Mouse (Mus musculus) left cerebral cortex, adult 11 months (tissue): ENCODE data around the gene Odf4.

Experiments
- DNase-seq: peaks from one replicate; pipeline ENCODE4 v3.0.0; 2022; ENCODE audit warnings: low spot score

Gene Odf4

DNA sequence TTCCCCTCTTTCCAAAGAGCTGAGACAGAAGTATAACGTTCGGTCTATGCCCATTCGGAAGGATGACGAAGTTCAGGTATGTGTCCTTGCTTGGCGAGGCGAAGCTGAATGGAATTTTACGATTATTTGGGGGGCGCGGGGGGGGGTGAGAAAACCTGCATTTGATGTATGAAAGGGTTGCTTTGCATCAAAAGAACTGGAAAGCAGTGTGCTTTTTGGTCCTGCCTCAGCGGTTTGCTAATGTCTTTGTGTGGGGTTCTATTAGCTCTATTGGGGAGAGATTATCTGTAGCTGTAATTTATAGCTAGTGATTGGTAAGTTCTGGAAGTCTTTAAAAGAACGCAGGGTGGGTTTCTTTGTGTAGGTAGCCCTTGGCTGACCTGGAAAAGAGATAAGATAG is 24.5 kb downstream of the Odf4 start:
- DNase-seq, result no peak

DNA sequence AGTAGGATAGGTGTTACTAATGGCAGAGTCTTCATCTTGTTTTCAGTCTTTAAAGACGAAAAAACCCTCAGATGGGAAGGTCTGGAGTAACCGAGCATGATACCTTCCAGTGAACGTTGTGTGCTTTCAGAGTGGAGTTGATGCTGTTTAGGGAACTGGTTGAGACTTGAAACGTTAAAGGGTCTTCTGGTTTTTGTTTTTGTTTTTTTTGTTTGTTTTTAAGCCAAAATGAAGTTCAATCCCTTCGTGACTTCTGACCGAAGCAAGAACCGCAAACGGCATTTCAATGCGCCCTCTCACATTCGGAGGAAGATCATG is 24.9 kb downstream of the Odf4 start:
- no peak for DNase-seq

GRCm38 (mm10) chr11:68901351-68902046 is 25.4 kb downstream of the Odf4 start, which contains the start of gene Rpl26:
Rpl26 (plus strand) TSS chr11:68901583.
- peak; percentile 97 for DNase-seq

DNA sequence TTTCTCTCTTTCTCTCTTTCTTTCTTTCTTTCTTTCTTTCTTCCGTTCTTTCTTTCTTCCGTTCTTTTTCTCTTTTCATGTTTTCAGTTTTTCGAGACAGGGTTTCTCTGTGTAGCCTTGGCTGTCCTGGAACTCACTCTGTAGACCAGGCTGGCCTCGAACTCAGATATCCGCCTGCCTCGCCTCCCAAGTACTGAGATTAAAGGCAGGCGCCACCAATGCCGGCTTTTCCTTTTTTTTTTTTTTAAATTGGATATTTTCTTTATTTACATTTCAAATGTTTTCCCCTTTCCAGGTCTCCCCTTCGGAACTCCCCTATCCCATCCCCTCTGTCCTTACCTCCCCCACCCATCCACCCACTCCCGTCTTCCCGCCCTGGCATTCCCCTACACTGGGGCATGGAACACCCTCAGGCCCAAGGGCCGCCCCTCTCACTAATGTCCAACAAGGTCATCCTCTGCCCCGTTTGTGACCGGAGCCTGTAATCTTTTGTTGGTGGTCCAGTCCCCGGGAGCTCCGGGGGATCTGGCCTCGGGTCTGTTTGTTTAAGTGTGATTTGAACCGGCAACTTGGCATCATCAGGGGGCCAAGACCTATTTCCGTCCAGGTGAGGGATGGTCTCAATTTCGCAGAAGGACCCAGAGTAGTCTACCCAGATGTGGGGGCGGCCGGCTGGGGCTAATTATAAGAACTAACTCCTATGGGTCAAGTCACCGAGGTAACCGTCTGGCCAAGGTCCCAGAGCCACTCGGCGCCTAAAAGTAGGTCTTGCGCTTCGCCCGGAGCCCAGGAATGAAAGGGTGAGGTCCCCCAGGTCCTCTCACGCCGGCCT is 26.1 kb downstream of the Odf4 start:
- no peak for DNase-seq

DNA sequence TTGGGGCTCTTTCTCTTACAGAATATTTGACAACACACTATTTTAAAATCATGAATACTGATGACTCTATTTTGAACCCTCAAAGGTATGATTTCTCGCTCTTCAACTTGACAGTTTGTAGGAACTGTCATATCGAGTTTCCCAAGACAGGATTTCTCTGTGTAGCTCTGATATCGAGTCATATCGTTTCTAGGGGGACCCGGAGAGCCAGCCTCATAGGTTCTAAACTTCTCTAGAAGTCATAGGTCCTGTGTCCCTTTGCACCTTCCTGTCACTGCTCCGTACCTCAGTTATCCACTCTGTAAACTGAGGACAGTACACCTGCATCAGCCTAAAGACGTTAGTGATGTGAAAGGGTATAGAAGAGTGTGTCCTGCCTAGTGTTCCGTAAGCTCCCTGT is 27.1 kb downstream of the Odf4 start:
- DNase-seq, result no peak

DNA sequence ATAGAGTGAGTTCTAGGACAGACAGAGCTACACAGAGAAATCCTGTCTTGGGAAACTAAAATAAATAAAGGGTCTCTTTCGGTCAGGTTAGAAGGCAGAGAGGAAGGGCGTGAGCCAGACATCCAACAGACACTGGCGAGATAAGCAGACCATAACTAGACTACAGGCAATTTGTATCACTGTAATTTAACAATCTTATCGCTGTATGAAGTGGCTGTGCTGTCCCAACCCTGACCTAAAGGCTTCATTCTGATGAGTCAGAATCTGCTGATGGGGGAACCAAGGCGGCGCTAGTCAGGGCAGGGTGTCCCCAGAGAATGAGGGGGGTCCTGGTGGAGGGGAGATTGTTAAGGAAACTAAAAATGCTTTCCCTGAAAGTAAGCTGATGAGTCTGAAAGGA is 28.1 kb downstream of the Odf4 start:
- no peak for DNase-seq

- DNase-seq, result no peak
These were observed 29.0 kb downstream of the Odf4 start for GRCm38 (mm10) chr11:68897838-68898237.

DNA sequence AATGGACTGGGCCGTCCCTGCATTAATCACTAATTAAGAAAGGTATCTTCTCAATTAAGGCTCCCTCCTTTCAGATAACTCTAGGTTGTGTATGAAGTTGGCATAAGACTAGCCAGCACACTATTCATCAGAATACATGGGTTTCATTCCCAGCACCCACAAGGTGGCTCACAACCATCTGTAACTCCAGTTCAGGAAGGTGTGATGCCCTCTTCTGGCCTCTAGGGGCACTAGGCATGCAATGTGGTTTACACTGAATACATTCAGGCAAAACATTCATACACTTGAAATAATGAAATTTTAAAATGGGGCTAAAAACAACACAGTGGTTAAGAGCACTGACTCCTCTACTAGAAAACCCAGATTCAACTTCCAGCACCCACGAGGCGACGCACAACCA is 29.8 kb downstream of the Odf4 start:
- no peak for DNase-seq

DNA sequence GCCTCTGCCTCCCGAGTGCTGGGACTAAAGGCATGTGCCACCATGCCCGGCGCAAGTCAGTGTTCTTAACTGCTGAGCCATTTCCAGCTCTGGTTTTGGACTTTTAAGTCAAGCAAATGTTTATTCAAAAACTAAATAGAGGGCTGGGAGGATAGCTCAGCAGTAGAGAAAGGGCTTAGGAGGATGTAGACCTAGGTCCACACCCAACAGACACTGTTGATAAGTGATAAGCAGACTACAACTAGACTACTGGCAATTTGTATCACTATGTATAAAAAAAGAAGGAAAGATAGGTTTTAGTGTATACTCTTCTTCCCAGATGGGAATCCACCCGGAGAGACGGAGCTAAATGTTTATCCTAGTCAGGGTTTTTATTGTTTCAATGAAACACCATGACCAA is 30.6 kb downstream of the Odf4 start:
- DNase-seq, result no peak

GRCm38 (mm10) chr11:68893911-68894464 is 32.9 kb downstream of the Odf4 start:
- no peak for DNase-seq

DNA sequence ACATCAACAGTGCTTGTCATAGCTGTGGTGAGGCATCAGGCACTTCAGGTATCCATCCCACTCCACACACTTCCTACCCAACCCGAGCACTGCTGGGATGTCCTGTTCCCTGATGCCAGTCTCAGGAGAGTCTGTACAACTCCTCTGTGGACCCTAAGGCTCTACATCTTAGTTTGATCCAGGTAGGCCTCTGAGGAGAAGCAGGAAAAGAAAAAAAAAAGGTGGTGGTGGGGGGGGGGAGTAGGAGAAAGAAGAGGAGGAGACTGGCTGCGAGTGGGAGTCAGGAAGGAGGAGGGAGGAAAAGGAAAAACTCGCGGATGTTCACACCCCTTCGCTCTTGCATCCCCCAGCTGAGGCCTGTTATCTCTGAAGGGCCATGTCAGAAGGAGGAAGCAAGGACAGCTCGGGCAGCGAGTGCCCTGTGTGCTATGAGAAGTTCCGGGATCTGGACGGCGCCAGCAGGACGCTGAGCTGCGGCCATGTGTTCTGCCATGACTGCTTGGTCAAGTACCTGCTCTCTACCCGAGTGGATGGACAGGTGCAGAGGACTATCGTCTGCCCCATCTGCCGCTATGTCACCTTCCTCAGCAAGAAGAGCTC is 34.5 kb downstream of the Odf4 start:
- DNase-seq, result no peak

DNA sequence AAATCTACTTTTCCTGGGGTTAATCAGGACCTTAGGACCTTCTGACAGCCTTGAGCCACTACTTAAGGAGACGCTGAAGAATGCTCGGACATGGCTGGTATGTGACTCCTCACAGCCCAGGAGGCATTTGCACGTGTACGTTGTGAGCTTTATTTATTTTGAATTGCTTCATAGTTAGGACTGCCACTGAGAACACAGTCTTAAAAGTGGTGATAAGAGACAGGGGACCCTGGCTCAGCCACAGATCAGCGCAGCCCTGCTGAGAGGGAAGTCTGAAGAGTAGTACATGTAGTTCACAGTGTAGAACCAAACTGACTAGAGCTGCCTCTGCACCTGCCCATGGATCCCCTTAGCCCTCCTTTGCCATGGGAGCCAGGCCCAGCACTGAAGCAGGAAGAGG is 35.1 kb downstream of the Odf4 start:
- no peak for DNase-seq

- no peak for DNase-seq
These were observed 36.3 kb downstream of the Odf4 start for GRCm38 (mm10) chr11:68890625-68891024.

GRCm38 (mm10) chr11:68888653-68889052 is 38.2 kb downstream of the Odf4 start:
- no peak for DNase-seq

DNA sequence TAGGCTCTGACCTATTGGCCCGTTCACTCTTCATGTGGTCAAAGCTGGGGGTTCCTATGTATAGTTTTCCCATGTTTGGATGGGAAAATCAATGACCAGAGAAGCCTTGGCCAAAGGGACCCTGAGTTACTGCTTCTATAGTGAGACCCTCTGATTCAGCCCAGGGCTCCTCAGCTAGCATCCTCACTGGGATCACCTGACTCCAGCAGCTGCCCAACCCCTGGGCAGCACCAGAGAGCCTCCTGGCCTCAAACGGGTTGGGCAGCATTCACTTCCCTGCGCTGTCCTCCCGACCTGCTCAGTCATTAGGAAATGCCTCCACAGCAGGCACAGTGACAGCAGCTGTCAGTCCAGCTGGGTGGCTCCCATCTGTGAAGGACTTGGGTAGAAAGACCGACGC is 38.6 kb downstream of the Odf4 start, which contains the start of gene Rnf222:
Rnf222 (plus strand) TSS at position 301 of the 400 bp plus-strand sequence.
- no peak for DNase-seq

DNA sequence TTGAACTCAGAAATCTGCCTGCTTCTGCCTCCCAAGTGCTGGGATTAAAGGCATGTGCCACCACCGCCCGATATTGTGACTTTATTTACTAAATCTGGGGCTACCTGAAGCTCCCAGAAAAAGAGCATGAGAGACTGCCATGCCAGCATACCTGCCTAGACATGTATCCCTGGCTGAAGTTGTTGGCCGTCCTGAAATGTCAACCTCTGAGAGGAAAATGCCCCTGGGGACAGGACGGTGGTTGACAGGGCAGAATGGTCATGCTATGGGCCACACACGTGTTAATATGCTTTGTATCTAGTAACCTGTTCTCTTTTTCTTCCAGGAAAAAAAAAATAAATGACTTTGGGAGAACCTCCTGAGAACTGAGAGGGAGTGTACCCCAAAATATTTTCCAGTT is 40.8 kb downstream of the Odf4 start:
- DNase-seq, result no peak

DNA sequence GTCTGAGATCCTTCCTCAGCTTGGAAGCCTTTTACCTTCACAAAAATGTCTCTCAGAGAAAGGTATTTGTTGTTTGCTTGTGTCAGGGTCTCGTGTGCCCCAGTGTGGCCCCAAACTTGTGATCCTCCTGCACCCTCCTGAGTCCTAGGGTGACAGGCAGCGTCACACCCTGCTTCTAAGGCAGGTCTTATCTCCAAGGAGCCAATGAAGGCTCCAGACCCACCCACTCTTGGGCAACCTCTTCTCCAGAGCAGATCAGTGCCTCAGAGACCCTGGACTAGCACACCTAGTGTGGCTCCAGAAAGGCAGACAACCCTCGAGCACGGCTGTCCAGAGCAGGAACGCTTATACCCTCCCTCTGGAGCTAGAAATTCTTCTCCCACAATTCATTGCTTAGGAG is 42.5 kb downstream of the Odf4 start:
- DNase-seq, result no peak

DNA sequence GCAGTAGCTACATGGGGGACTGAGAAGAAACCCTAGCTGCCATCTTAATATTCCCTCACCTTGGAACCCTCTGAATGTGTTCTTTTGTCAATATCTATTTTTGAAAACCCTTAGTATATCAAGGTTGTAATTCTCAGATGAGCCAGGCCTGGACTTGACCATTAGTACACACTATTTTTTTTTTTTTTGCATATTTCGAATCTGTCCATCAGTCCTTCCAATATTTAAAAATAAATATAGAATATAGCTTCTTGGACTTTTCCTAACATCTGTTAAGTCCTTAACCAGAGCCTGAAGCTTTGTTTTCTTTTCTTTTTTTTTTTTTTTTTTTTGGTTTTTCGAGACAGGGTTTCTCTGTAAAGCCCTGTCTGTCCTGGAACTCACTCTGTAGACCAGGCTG is 43.0 kb downstream of the Odf4 start:
- no peak for DNase-seq

DNA sequence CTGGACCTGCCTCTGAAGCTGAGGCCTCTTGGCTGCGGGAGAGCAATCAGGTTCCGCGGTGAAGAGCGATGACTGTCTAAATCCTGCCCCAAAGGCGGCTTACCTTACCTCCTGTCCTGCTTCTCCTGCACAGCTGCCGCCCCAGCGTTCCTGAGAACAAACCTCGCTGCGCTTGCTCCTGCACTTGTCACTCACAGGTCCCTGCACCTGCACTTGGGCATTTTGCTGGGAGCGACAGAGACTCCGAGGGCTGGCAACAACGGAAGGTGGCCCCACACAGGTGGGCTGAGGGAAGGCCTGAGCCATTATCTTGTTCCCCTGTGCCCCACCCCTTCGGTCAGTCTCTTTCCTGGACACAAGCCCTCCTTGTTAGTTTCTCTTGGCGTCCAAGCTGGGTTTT is 44.8 kb downstream of the Odf4 start:
- no peak for DNase-seq

DNA sequence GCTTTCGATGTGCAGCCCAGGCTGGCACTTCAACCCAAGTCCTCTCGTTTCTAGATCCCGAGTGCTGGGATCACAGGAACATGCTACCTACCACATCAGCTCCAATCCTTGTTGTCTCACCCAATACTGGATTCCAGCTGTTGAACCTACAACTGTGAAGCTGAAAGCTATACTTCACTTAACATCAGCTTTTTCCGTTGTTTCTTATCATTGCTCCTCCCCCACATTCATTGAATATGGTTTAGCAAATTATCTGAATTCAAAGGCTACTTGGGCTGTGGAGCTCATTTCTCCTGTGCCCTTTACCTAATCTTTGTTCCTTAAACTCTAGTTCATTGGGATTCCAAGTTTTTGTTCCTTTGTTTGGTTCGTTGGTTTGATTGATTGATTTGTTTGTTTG is 48.1 kb downstream of the Odf4 start:
- no peak for DNase-seq

- no peak for DNase-seq
These were observed 52.0 kb downstream of the Odf4 start for GRCm38 (mm10) chr11:68874841-68875240.
